16 mouse cellular contexts compared by ENCODE assay signal in the genomic region with DNA sequence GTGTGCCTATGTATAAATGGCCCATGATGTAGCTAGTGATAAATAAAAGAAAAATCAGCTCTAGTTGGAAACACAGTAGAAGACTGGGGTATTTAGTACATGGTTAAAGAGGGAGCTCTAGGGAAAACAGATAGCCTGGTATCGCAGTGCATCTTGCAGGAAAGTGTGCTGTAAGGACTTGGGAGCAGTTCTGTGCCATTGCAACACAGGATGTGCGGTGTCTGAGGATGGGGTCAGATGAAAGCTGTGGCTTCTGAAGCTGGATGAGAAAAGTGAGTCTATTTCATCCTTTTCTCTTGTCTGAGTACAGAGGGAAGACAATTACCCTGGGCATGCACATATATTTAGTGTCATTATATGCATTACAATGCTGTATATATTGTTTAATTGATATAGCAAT.
"Had no signal": no experiment of that assay in that cellular context is flagged by ENCODE, and none has a peak within 500 bp of the region (broad histone marks: within the 10 kb centered on the region; RNA-seq: fewer than 3 reads in every experiment).

No protein-coding gene starts in this region.

- ATAC-seq: hindbrain, embryonic 16.5 days; inflammation-experienced regulatory T-cells, adult 6 months; intestine, embryonic 15.5 days; intestine, postnatal 0 days had no signal

- DNase-seq: gastrocnemius, adult 2 months; gastrocnemius, postnatal 10 days; gastrocnemius, postnatal 25 days; heart, adult 2 months; heart, postnatal 14 days; heart, postnatal 4 days; kidney, adult 2 months; kidney, adult 9 months; kidney, postnatal 14 days; kidney, postnatal 36 days; liver; liver, embryonic 13.5 days had no signal
